Mouse (Mus musculus) cerebellum, postnatal 25 days (tissue): ENCODE data around the gene Vmn1r64.
"Not testable (repeated sequence)": the region's sequence is repeated elsewhere in the genome, so short reads cannot be mapped to it uniquely, and the experiment has no call there.

Source experiments
- DNase-seq, 2 experiments: peaks; one replicate each; pipeline ENCODE4 v3.0.0; 2021; ENCODE audit warnings: mixed read lengths in 2 of 2

Vmn1r64 gene

GRCm38 (mm10) chr7:5884442-5884841 lies at the start of gene Vmn1r64:
Vmn1r64 (minus strand) TSS chr7:5884542.
- no peak for DNase-seq

DNA sequence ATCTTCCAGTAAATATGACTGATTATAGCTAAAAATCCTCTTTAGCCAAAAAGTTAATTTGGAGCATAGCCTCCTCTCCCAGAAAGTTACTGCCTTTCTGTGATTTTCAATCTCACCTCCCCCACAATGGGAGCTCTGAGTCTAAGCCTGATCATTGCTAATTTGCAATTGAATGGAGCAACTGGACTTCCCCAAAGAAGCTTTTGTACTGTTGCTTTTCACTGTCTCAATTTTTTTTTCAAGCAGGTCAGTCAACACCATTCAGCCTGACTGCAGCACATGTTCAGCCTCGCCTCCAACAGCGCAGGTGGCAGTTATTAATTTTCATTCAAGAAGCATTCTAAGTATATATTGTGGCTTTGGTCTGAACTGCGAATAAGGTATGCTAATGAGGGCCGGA lies 14.9 kb upstream of the Vmn1r64 start:
- DNase-seq, result no peak

DNA sequence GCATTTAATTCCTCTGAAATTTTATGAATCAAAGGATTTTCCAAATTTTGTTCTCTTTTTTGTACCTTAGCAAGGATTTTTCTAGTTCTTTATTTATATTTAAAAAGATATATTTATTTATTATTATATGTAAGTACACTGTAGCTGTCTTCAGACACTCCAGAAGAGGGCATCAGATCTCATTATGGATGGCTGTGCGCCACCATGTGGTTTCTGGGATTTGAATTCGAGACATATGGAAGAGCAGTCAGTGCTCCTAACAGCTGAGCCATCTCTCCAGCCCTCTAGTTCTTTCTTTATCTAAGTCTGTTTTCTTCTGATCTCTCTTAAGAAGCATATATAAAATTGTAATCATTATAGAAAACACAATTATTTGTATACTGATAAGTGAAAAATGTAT lies 12.9 kb upstream of the Vmn1r64 start:
- not testable (repeated sequence) for DNase-seq
